Mouse (Mus musculus) thymus, adult 2 months (tissue): ENCODE measurements around the gene Actg1. TPM values are rescaled to one million over a fixed set of nuclear protein-coding genes. Genes with fewer than 3 reads are reported as not detected.

Source experiments
- DNase-seq: peaks from one replicate; pipeline ENCODE4 v3.0.0; 2021
- H3K27ac ChIP-seq: fragments of 200-500 bp; 2 replicates; pipeline ENCODE4 v1.5.1; 2012; ENCODE audit warnings: low read length, control low read depth; ENCODE audit not compliant: control insufficient read depth, insufficient read depth
- H3K27me3 ChIP-seq: fragments of 200-500 bp; 2 replicates; pipeline ENCODE4 v1.6.1; 2012; ENCODE audit warnings: mild to moderate bottlenecking, low read length, moderate library complexity, mixed read lengths; ENCODE audit not compliant: control insufficient read depth, insufficient read depth
- H3K36me3 ChIP-seq: fragments of 200-500 bp; 2 replicates; pipeline ENCODE4 v1.6.1; 2012; ENCODE audit warnings: mild to moderate bottlenecking, low read length, moderate library complexity; ENCODE audit not compliant: control insufficient read depth, insufficient read depth
- H3K4me1 ChIP-seq: fragments of 200-500 bp; replicated peaks from 2 replicates; pipeline ENCODE4 v1.6.1; 2012; ENCODE audit warnings: low read length; ENCODE audit not compliant: control insufficient read depth, insufficient read depth
- H3K4me3 ChIP-seq: fragments of 200-500 bp; 2 replicates; pipeline ENCODE4 v1.5.1; 2012; ENCODE audit warnings: mild to moderate bottlenecking, low read length, control low read depth, moderate library complexity; ENCODE audit not compliant: control insufficient read depth, insufficient read depth
- CTCF ChIP-seq: fragments of 200-500 bp; IDR thresholded peaks from 2 replicates; pipeline ENCODE4 v1.5.1; 2012; ENCODE audit warnings: mild to moderate bottlenecking, control low read depth, low read length, moderate library complexity, borderline replicate concordance; ENCODE audit not compliant: control insufficient read depth, poor library complexity, insufficient read depth; ENCODE audit errors: extremely low read depth
- POLR2A ChIP-seq: fragments of 200-500 bp; IDR thresholded peaks from 2 replicates; pipeline ENCODE4 v1.6.1; 2012; ENCODE audit warnings: mild to moderate bottlenecking, low read length, control low read depth, moderate library complexity; ENCODE audit not compliant: control insufficient read depth, poor library complexity, insufficient read depth; ENCODE audit errors: extremely low read depth
- WGBS: fragments of 180-500 bp; shearing (Covaris S2); methylation state at CpG from one replicate; pipeline ENCODE4 v1.1.7; 2018; 5-methylcytosine and 5-hydroxymethylcytosine counted together
- polyA plus RNA-seq: library from polyadenylated mRNA; depleted of rRNA; stranded (reverse); fragments of >200 nt; gene quantifications from 2 replicates; pipeline ENCODE4 v1.2.3, GENCODE M21; 2012; rRNA removed

Gene Actg1
- 1,233 and 1,455 TPM in 2 replicates for polyA plus RNA-seq

DNA sequence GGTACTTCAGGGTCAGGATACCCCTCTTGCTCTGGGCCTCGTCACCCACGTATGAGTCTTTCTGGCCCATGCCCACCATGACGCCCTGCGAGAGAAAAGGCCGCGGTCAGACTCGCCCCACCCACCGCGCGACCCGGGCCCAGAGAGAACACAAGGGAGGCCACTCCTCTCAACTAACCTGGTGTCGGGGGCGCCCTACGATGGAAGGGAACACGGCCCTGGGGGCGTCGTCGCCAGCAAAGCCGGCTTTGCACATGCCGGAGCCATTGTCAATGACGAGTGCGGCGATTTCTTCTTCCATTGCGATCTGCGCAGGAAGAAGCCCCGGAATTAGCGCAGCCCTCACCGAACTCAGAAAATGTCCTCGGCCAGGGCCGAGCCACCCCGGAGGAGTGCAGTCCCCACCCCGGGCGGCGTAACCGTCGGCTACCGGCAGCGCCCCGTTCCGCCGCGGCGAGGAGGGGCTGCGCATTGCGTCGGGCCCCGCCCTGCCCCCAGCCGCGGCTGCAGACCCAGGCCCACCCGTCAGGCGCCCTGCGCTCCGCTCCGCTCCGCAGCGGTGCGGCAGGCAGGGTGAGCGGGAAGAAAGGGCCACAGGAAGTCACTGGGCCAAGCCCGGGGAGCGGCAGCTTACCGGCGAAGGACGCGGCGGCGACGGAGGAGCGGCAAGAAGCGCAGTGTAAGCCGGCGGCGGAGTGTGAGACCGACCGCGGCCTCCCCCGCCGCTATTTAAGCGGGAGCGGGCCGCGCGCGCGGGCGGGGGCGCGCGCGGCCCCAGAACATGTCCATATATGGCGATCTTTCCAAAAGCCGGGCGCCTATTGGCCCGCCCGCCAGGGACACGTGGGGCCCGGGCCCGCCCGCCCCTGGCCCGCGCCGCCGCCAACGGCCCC lies at the start of gene Actg1:
TSS of gene Actg1 (minus strand) at position 752 of the 893 bp plus-strand sequence.
- DNase-seq = peak; percentile 83
- Histone ChIP-seq H3K27ac (peak within 1 kb of the TSS; percentile 71), H3K36me3 (peaks cover 13% of the 10 kb centered on the region), H3K27me3 (no peaks in the 10 kb centered on the region), H3K4me3 (peak within 1 kb of the TSS; percentile 96), H3K4me1 (peaks cover 34% of the 10 kb centered on the region)
- TF ChIP-seq CTCF (no peak), POLR2A (peak; percentile 92)
- WGBS = 7% methylated on average over 103 of the region's 103 CpGs

DNA sequence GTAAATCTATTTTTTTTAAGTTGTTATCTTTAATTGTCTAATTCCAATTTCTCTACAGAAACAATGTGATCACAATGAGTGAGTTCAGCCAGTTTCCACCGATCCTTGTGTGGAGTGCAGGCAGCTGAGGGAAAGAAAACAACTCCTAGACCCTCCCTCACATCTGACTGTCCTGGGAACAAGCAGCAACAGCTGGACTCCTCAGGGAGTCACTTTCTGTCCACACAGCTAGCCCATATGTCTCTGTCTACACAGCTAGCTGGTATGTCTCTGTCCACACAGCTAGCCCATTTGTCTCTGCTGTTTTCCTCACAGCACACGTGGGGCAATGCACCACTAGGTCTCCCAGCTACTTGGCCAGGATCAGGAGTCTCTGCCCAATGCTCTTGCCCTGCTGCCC lies 49.3 kb upstream of the Actg1 start:
- H3K36me3 ChIP-seq = peaks cover 30% of the 10 kb centered on the region
- H3K27me3 ChIP-seq = no peaks in the 10 kb centered on the region
- H3K4me3 ChIP-seq = no peak overlapping the region
- 95% methylated on average over 2 of the region's 2 CpGs for WGBS
- H3K27ac ChIP-seq = no peak overlapping the region
- no peak for DNase-seq
- H3K4me1 ChIP-seq = no peaks in the 10 kb centered on the region
- TF ChIP-seq POLR2A (no peak), CTCF (no peak)

DNA sequence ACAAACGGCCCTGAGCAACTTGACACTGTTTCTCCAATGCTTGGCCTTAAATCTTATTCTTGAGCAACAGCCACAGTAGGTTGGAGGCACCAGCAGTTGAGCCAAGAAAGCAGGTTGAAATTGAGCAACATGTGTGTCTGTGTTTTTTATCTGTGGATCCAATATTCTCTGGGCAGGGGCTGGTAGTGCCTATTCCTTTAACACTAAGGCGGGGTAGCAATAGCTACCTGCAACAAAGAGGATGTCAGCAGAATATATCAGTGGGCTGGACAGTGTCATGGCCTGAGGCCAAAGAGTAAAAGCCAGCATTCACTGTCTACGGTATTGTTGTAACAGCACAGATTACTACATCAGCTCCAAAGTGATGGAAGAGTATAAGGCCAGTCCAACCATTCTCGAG lies 47.3 kb upstream of the Actg1 start:
- no peak for TF ChIP-seq CTCF
- Histone ChIP-seq H3K4me1 (no peaks in the 10 kb centered on the region), H3K4me3 (no peak overlapping the region), H3K27me3 (no peaks in the 10 kb centered on the region), H3K27ac (no peak overlapping the region), H3K36me3 (peaks cover 22% of the 10 kb centered on the region)
- 95% methylated on average over 4 of the region's 4 CpGs for WGBS
- no peak for DNase-seq

GRCm38 (mm10) chr11:120388580-120388979 lies 40.2 kb upstream of the Actg1 start:
- TF ChIP-seq POLR2A (no peak), CTCF (no peak)
- Histone ChIP-seq H3K27me3 (no peaks in the 10 kb centered on the region), H3K4me1 (no peaks in the 10 kb centered on the region), H3K36me3 (peaks cover 23% of the 10 kb centered on the region), H3K4me3 (no peak overlapping the region), H3K27ac (no peak overlapping the region)
- no peak for DNase-seq
- 97% methylated on average over 9 of the region's 9 CpGs for WGBS

GRCm38 (mm10) chr11:120387157-120387556 lies 38.8 kb upstream of the Actg1 start:
- no peak overlapping the region for H3K4me3 ChIP-seq
- peaks cover 36% of the 10 kb centered on the region for H3K36me3 ChIP-seq
- no peak overlapping the region for H3K27ac ChIP-seq
- DNase-seq = no peak
- 53% methylated on average over 2 of the region's 2 CpGs for WGBS
- no peaks in the 10 kb centered on the region for H3K27me3 ChIP-seq
- H3K4me1 ChIP-seq = no peaks in the 10 kb centered on the region
- no peak for TF ChIP-seq POLR2A
- no peak for TF ChIP-seq CTCF

GRCm38 (mm10) chr11:120386632-120387031 lies 38.3 kb upstream of the Actg1 start:
- WGBS = over 99% methylated on average over 6 of the region's 6 CpGs
- H3K27me3 ChIP-seq = no peaks in the 10 kb centered on the region
- H3K36me3 ChIP-seq = peaks cover 39% of the 10 kb centered on the region
- no peaks in the 10 kb centered on the region for H3K4me1 ChIP-seq
- no peak overlapping the region for H3K27ac ChIP-seq
- H3K4me3 ChIP-seq = no peak overlapping the region
- DNase-seq = no peak
- TF ChIP-seq POLR2A (no peak), CTCF (no peak)
